Mouse (Mus musculus): Measurements from ENCODE around the gene Gsdma2. TPM values are rescaled to one million over a fixed set of nuclear protein-coding genes. Genes with fewer than 3 reads are reported as not detected.

The Gsdma2 gene
- polyA plus RNA-seq, 1 experiment from 2014 or later, result not detected

DNA sequence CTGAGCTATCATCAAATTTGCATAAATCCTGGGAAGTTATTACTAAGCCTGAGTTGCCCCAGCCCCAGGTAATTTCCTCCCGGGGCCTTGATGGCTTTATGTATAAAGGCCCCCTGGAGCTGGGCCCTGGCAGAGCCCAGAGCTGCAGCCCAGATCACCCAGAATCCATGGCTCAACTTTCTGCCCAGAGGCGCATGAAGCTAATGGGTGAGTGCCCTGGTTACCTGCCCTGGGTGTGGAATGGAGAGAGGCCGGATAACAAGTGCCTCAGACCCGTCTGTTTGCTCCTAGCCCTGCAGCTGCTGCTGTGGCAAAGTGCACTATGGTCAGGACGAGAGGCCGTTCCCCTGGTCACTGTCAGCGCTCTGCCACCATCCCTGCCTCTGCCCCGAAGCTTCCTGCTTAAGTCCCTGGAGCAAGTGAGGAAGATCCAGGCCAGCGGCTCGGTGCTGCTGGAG is 54.7 kb downstream of the Gsdma2 start, which contains the start of gene Csf3:
Gene Csf3, plus strand, starts transcription at position 51 of the 458 bp plus-strand sequence.
- H3K4me1 ChIP-seq (ENCODE audit: control insufficient read depth, insufficient read depth, low read length), result no peaks in the 10 kb centered on the region
- WGBS, result 32% methylated on average over 10 of the region's 10 CpGs
- H3K9me3 ChIP-seq (ENCODE audit: control insufficient read depth, low read length), result no peaks in the 10 kb centered on the region
- H3K4me3 ChIP-seq (ENCODE audit: low read depth, low read length), result no peak within 1 kb of the TSS
- no peaks in the 10 kb centered on the region for H3K27me3 ChIP-seq (ENCODE audit: control insufficient read depth, insufficient read depth, low read length)
- H3K4me2 ChIP-seq (ENCODE audit: low read depth, low read length), result no peak within 1 kb of the TSS
- ATAC-seq (ENCODE audit: low read depth), result no peak
- no peak within 1 kb of the TSS for H3K27ac ChIP-seq (ENCODE audit: low read depth, low read length)
- H3K9ac ChIP-seq (replicated peaks; ENCODE audit: low read depth, low read length), result no peak within 1 kb of the TSS
- H3K36me3 ChIP-seq (ENCODE audit: control insufficient read depth, insufficient read depth, low read length), result peaks cover 20% of the 10 kb centered on the region

DNA sequence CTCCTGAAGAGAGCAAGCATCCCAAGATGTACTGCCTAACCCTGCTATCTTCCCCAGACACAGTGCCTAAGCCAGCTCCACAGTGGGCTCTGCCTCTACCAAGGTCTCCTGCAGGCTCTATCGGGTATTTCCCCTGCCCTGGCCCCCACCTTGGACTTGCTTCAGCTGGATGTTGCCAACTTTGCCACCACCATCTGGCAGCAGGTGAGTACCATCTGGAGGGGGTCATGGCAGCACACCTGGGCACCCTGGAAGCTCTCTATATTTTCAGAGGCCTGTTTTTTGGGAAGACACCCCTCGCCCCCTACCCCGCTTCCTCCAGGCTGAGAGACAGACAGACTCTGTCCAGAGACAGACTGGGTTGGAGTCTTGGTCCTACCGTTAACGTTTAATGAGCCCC is 55.8 kb downstream of the Gsdma2 start:
- Histone ChIP-seq H3K36me3 (ENCODE audit: control insufficient read depth, insufficient read depth, low read length) (peaks cover 25% of the 10 kb centered on the region), H3K4me3 (ENCODE audit: low read depth, low read length) (no peak overlapping the region), H3K9ac (replicated peaks; ENCODE audit: low read depth, low read length) (no peak overlapping the region), H3K4me1 (ENCODE audit: control insufficient read depth, insufficient read depth, low read length) (no peaks in the 10 kb centered on the region), H3K4me2 (ENCODE audit: low read depth, low read length) (no peak overlapping the region), H3K27ac (ENCODE audit: low read depth, low read length) (no peak overlapping the region), H3K27me3 (ENCODE audit: control insufficient read depth, insufficient read depth, low read length) (no peaks in the 10 kb centered on the region), H3K9me3 (ENCODE audit: control insufficient read depth, low read length) (no peaks in the 10 kb centered on the region)
- WGBS, result 73% methylated on average over 5 of the region's 5 CpGs
- ATAC-seq (ENCODE audit: low read depth), result no peak

DNA sequence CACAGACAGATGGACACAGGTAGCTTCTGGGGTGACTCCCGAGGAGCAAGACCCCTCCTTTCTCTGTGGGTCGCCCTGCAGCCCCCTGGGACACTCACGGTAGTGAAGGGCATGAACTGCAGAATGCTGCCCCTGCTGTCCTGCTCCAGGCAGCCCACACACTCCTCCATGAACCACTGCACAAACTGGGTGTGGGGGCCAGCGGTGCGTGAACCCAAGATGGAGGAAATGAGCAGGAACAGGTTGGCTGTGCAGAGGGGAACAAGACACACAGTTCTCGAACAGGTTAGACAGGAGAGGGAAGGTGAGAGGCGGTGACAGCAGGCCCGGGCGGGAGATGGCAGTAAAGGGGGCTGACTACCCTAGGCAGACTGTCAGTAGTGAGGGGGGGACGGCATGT is 58.5 kb downstream of the Gsdma2 start:
- H3K27me3 ChIP-seq (ENCODE audit: control insufficient read depth, insufficient read depth, low read length), result no peaks in the 10 kb centered on the region
- H3K4me1 ChIP-seq (ENCODE audit: control insufficient read depth, insufficient read depth, low read length), result no peaks in the 10 kb centered on the region
- no peak for ATAC-seq (ENCODE audit: low read depth)
- no peak overlapping the region for H3K9ac ChIP-seq (replicated peaks; ENCODE audit: low read depth, low read length)
- WGBS, result 91% methylated on average over 8 of the region's 10 CpGs
- H3K4me2 ChIP-seq (ENCODE audit: low read depth, low read length), result no peak overlapping the region
- no peaks in the 10 kb centered on the region for H3K9me3 ChIP-seq (ENCODE audit: control insufficient read depth, low read length)
- H3K4me3 ChIP-seq (ENCODE audit: low read depth, low read length), result no peak overlapping the region
- no peak overlapping the region for H3K27ac ChIP-seq (ENCODE audit: low read depth, low read length)
- peaks cover 40% of the 10 kb centered on the region for H3K36me3 ChIP-seq (ENCODE audit: control insufficient read depth, insufficient read depth, low read length)

Other genes with a start within 250 kb of the Gsdma2 start
- 5.8 and 6.2 TPM in 2 replicates for gene Pgap3, start 246.3 kb upstream of the Gsdma2 start, polyA plus RNA-seq (2014; fragmentation: Nextera tagmentation; extraction: Ambion mirVana)
- 5.9 and 9.1 TPM in 2 replicates for gene Erbb2, start 234.3 kb upstream of the Gsdma2 start, polyA plus RNA-seq (2014; fragmentation: Nextera tagmentation; extraction: Ambion mirVana)
- 234 and 247 TPM in 2 replicates for gene Mien1, start 207.8 kb upstream of the Gsdma2 start, polyA plus RNA-seq (2014; fragmentation: Nextera tagmentation; extraction: Ambion mirVana)
- gene Grb7, start 200.4 kb upstream of the Gsdma2 start, polyA plus RNA-seq (2014; fragmentation: Nextera tagmentation; extraction: Ambion mirVana), result 0.86 and 0.97 TPM in 2 replicates
- gene Ikzf3, start 100.7 kb upstream of the Gsdma2 start, polyA plus RNA-seq (2014; fragmentation: Nextera tagmentation; extraction: Ambion mirVana), result 0.20 and 0.22 TPM in 2 replicates
- not detected in 2 replicates for gene Zpbp2, start 95.7 kb upstream of the Gsdma2 start, polyA plus RNA-seq (2014; fragmentation: Nextera tagmentation; extraction: Ambion mirVana)
- 14.5 and 16.2 TPM in 2 replicates for gene Ormdl3, start 59.4 kb upstream of the Gsdma2 start, polyA plus RNA-seq (2014; fragmentation: Nextera tagmentation; extraction: Ambion mirVana)
- not detected in 2 replicates for gene Lrrc3c, start 48.5 kb upstream of the Gsdma2 start, polyA plus RNA-seq (2014; fragmentation: Nextera tagmentation; extraction: Ambion mirVana)
- 0.37 and 0.76 TPM in 2 replicates for gene Gm12355, start 21.1 kb upstream of the Gsdma2 start, polyA plus RNA-seq (2014; fragmentation: Nextera tagmentation; extraction: Ambion mirVana)
- not detected in 2 replicates for gene Gsdma3, start 20.4 kb upstream of the Gsdma2 start, polyA plus RNA-seq (2014; fragmentation: Nextera tagmentation; extraction: Ambion mirVana)
- not detected in 2 replicates for gene Gsdma, start 17.6 kb downstream of the Gsdma2 start, polyA plus RNA-seq (2014; fragmentation: Nextera tagmentation; extraction: Ambion mirVana)
- gene Psmd3, start 35.8 kb downstream of the Gsdma2 start, polyA plus RNA-seq (2014; fragmentation: Nextera tagmentation; extraction: Ambion mirVana), result 117 and 124 TPM in 2 replicates
- gene Csf3, start 54.5 kb downstream of the Gsdma2 start, polyA plus RNA-seq (2014; fragmentation: Nextera tagmentation; extraction: Ambion mirVana), result not detected in 2 replicates
- 52.3 and 59.4 TPM in 2 replicates for gene Med24, start 82.7 kb downstream of the Gsdma2 start, polyA plus RNA-seq (2014; fragmentation: Nextera tagmentation; extraction: Ambion mirVana)
- gene Thra, start 93.9 kb downstream of the Gsdma2 start, polyA plus RNA-seq (2014; fragmentation: Nextera tagmentation; extraction: Ambion mirVana), result 148 and 186 TPM in 2 replicates
- 3.8 and 3.9 TPM in 2 replicates for gene Nr1d1, start 128.6 kb downstream of the Gsdma2 start, polyA plus RNA-seq (2014; fragmentation: Nextera tagmentation; extraction: Ambion mirVana)
- 24.2 and 26.9 TPM in 2 replicates for gene Msl1, start 148.8 kb downstream of the Gsdma2 start, polyA plus RNA-seq (2014; fragmentation: Nextera tagmentation; extraction: Ambion mirVana)
- gene Casc3, start 158.1 kb downstream of the Gsdma2 start, polyA plus RNA-seq (2014; fragmentation: Nextera tagmentation; extraction: Ambion mirVana), result 47.9 and 54.1 TPM in 2 replicates
- gene Rapgefl1, start 190.0 kb downstream of the Gsdma2 start, polyA plus RNA-seq (2014; fragmentation: Nextera tagmentation; extraction: Ambion mirVana), result 13.9 and 18.6 TPM in 2 replicates
- 5.2 and 5.7 TPM in 2 replicates for gene Wipf2, start 216.9 kb downstream of the Gsdma2 start, polyA plus RNA-seq (2014; fragmentation: Nextera tagmentation; extraction: Ambion mirVana)

Data from neural tube, embryonic 14.5 days (tissue).